Mouse (Mus musculus) lung, adult 18-20 months (tissue): ENCODE results near the gene Cfap44.

Source experiments
- DNase-seq, 2 experiments: peaks; one replicate each; pipeline ENCODE4 v3.0.0; 2022; ENCODE audit warnings: mixed read lengths in 2 of 2

Cfap44 gene

DNA sequence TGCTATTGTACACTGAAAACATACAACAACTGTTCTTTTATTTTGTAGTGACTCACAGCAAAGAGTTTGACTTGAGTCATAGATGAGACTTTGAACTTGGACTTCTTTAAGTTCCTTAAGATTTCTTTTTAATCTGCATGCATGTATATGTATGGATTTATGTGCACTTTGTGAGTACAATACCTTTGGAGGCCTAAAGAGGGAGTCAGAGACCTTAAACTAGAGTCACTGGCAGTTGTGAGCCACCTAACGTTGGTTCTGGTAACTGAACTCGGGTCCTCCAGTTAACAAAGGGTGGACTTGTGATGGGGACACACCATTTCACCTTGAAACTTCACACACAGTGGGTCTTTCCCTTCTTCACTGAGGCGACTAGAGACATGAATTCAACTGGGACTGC is 103.9 kb downstream of the Cfap44 start:
- DNase-seq, result no peak

DNA sequence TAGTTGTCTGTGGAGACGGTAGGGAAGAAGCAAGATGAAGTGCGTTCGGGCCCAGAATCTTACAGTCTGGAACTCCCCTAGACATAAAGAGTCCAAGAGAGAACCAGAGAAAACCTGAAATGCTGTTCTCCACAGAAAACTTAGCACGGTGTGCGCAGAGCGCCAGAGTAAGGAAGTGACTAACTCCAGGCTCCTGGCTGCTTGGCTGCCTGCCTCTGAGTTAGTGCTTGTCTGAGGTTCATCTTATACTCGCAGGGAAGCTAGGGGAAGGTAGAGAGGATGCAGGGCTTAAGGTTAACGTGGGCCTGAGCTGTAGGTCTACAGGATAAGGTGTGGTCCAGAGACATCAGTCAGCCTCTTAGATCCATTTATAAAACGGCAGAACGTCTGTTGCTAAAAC is 107.2 kb downstream of the Cfap44 start:
- no peak for DNase-seq

DNA sequence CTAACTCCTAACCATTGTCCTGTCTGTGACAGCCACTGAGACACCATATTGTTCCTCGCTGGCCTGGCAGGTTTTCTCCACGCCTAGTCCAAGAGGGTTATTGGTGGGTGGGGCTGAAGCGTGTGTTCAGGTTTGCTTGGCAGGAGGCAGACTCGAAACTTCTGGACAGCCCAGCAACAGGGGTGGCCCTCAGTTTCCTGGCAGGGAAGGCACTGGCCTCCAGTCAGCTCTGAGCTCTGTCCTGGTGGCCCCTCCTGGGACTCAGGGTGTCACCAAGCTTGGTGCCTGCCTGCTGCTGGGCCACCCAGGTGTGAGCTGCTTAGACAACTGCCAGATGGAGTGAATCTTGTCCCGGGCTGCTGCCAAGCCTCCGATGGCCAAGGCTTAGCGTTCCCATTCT is 107.7 kb downstream of the Cfap44 start:
- DNase-seq, result no peak

DNA sequence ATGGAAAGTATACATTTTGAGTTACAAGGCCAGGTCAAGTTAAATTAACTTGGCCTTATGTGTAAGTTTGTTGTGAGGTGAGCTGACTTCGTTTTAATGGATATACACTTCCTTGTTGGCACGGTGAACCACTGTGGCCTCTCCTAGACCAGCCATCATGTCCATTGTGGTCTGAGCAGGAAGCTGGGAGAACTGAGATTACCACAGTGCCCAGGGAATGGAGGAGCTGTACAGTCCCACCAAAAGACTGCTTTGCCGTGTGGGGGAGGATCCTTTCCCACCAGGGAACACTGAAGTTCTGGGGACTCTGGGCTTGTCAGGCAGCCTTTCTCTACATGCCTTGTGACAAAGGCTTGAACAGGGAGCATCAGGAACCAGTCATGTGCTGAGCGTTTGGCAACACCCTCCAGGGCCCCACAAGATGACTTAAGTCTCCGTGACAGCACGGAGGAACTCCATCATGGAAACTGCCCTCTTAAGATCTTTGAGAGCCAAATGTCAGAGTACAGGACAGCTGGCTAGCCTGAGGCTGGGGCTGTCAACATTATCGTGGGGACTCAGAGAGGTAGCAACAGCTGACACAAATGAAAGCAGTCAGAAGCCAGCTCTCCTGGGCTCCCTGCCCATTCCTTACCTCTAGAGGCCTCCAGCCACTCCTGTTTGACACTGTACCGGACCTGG is 108.4 kb downstream of the Cfap44 start:
- DNase-seq, result peak; percentile 45 to 69

DNA sequence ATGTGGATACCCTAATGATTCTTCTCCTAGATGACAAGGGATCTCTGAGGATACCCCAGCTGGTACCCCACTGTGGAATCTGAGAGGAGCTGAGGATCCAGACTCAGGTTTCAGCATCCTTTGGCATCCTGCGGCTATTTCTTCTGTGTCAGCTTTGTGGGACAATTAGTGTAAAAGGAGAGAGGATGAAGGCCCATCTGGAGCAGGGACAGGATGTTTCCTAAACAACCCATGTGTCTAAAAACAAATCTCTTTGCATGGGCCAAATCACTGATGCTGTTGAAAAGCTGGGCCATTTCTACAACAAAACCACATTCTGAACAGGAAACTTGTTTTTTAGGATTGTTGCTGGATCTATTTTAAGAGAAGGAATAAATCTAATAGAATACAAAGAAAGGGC is 110.6 kb downstream of the Cfap44 start:
- no peak for DNase-seq

DNA sequence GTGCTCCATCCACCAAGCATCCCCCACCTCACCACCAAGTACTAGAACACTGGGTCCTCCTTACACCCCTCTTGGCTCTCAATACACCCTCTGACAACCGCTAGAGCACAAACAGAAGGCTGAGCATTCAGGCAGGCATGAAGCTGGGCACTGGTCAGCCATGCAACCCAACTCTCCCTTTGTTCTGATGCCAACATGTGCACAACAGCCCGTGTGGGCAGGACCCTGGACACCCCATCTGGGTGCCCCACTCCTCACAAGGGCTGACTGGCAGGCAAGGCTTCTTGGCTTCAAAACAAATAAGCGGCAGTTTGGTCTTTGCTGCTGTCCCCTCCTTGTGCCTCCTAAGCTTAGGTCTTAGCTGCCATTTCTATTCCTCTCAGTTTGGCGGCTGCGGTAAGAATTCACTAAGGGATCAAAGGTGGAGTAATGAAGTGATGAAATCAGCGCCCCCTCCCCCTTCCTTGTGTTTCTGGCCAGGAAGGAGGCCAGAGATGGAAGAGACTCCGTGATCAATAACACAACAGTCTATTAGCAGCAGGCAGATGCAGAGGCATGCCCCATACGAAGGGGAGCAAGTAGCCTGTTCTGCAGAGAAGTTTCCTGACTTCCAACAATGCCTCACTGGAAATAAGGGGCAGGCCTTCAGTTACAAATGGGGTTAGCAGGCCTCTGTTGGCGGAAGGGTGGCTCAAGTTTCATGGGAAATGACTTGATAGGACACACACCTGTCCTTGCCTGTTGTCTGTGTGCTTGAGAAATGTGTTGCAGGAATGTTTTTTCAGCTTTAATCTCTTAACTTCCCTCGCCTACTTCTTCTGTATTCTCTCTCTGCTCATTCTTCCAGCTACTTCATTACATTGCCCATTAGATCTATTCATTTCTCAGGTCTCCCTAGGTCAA is 112.7 kb downstream of the Cfap44 start:
- no peak for DNase-seq

DNA sequence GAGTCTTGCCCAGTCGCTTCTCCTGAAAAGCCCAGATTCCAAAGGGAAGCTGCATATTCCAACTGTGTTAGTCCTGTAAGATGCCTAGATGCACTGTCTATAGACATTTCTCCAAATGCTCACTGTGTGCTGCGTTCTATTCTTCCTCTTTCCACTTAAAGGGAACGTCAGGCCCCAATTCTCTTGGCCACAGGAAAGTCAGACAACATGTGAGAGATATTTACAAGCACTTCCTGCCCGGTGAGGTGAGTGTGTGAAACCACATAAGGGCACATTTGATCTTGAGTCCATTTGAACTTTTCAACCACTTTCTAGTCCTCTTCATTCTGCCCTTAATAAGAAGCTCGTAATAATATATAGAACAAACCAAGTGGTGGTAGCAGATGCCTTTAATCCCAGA is 113.4 kb downstream of the Cfap44 start:
- DNase-seq, result no peak

DNA sequence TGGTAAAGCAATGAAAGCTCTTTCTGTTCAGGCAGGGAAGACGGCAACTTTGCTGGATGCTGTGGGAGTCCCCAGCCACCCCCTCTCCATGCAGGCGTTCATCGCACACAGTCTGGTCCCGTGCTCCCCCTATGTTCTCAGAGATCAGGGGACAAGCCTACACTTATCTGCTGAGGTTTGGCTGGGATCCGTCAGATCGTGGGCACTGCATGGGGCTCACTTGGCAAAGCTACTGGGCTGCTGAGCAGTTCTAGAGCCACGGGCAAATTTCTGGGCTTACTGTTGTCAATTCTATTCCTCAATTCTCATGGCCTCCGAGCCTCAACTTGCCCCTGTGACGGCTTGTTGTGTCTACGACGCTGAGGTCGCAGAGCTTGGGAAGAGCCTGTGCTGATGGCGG is 114.2 kb downstream of the Cfap44 start:
- DNase-seq, result no peak

DNA sequence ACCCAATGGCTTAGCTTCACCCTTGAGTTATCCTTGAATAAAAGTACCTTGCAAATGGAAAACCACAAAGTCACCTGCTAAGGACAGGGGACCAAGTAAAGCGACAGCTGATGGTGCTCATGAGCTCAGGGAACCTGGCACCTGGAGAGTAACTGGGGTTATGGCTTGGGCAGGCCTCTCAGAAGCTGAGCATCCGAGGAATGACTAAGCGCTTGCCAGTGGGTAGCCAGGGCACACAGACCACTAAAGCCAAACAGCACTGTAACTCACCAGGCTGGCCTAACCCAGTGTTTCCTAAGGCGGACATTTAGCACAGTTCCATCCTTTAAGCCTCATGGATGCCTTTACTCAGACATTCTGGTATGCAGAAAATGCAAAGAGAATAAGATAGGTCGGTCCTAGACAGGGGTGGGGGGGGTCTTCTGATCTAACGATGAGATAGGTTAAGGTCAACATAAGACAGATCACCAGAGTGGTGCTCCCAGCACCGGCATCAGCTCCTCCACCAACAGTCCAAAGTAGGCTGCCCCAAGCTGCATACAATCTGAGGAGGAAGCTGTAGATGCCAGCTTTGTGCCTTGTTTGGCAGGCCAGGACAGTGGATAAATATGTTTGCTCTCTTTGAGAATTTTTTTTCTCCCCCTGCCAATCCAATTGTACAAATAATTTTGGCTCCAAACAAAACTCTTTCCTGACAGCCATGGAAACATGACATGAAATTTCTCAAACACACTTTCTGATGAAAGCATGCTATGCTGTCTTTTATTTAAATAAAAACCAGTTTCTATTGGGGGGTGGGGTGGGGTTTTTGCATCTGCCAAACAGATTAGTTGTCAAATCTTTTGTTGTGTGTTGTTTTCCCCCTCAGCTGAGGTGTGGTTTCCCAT is 115.1 kb downstream of the Cfap44 start:
- DNase-seq, result no peak

DNA sequence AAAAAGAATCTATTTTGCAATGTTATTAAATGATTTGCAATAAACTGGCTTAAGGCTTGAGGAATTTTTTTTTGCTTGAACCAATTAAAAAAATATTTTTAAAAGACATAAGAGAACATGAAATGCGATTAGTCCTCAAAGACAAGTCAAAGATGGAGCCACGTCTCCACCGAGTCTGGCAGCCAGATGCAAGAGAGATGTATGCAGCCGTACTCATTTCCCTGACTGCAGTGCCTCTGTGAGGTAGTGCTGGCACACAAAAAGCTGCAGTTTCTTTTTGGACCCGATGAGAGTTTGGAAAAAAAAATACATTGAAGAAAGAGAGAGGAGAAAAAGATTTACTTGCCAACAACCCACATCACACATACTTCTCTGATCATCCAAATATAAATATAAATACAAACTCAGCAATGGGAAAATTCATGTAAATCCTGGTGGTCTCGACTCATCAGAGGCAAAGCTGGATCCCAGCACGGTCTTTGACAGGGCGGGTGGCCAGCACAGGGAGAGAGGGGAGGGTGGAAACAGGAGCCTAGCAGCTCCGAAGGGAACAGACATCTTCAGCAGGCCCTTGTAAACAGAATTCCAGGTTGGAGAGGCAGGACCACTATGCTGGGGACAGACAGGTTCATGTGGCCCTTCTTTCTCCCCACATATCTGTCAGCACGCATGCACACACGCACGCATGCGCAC is 116.1 kb downstream of the Cfap44 start:
- no peak for DNase-seq

DNA sequence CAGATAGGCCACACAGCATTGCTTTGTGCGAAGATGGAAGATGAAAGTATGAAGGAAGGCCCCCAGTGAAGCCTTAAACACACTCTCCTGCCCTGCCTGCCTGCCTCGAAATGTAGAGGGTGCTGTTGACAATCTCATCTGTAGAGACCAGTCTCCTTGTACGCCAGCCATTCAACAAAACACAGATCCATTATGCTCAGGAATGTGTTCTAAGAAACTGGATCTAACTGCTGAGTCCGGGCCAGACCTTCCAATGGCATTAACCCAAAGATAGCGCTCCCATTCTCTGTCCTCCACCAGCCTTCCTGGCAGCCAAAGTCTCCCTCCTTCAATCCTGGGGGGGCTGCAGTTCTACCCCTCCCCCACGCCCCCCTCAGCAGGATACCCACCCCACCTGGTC is 121.9 kb downstream of the Cfap44 start:
- no peak for DNase-seq

DNA sequence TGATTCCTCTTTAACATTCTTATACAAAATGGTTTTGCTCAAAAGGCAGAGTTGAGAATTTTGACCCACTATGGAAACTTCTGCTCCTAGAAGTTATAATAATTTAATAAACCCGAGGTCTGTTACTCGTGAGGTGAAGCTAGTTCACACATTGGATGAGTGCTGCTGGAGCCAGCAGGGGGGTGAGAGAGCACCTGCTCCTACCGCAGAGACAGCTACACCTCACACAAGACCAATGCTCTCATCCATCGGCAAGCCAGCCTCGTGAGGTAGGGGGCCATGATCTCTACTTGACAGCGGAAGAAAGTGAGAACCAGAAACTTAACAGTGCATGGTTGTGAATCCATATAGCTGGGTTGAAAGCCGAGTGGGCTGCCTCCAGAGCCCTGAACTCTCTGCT is 129.0 kb downstream of the Cfap44 start:
- DNase-seq, result no peak

DNA sequence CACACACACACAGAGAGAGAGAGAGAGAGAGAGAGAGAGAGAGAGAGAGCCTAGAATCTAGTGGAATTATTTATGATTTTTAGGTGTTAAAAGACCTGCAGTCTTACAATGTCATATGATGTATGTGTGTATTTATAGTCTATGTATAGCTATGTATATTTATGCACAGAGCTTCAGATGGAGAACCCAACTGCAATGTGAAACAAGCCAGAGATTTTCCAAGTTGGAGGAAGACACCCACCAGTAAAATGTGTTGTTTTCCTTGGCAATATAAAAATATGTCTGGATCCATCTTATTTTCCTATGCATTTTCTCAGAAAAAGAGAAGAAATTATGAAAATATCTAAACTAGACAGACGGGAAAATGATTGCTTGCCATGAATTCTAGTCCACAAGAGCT is 131.4 kb downstream of the Cfap44 start:
- no peak for DNase-seq

DNA sequence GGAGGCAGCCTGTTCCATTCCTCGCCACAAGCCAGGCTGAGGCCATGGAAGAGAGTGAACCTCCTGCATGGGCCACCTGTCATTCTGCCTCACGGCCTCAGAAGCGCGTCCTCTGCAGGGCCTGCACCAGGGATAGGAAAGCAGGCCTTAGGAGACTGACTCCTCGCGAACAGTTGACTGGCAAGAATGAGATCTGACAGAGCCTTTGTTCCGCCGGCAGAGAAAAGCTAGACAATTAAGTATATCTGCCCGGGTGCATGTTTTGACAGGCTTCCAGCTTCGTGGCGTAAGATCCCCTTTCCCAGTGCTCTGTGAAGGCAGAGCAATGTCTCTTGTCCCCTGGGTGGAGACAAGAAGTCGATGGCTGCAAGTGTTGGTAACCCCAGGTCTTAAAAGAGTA is 132.1 kb downstream of the Cfap44 start:
- no peak for DNase-seq

DNA sequence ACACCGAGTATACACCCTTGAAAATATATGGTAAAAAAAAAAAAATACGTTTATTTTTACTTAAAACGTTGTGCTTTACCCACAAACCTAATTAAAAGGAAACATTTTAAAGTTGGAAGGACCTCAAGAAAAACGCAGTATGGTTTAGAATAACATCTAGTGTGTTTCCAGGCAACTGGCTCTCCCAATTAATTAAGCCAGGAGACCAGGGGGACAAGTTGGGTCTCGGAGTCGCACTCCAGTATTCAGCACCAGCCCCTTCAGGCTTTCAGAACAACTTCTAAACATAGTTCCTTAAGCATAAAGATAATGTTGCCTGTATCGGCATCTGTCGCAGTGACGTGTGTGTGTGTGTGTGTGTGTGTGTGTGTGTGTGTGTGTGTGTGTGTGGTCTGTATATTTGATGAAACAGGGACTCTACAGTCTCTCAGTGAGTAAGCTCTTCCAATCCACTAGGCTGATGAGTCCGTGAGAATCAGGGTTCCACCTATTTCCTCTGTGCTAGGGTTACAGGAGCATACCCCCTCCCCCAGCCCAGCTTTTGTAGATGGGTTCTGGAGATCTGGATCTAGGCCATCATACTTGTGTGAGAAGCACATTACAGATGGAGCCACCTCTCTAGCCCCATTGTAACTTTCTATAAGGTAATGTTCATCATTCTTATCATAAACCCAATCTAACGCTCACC is 132.8 kb downstream of the Cfap44 start:
- no peak for DNase-seq

DNA sequence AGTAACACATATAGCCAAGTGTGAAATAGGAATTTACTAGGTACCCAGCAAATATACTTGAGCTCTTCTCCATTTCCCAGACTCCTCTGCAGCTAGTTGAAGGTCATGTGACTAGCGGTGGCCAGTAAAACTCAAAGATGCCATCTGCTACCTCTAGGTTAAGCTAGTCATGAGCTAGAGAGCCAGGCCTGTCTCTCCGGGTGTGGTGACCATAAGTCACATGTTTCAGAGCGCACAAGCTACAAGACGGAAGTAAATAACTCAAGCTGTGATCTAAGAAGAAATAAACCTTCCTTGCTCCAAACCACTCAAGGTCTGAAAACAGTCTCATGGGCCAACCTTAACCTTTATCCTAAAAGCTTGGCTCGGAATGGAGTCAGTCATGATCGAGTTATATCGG is 134.4 kb downstream of the Cfap44 start:
- DNase-seq, result no peak

DNA sequence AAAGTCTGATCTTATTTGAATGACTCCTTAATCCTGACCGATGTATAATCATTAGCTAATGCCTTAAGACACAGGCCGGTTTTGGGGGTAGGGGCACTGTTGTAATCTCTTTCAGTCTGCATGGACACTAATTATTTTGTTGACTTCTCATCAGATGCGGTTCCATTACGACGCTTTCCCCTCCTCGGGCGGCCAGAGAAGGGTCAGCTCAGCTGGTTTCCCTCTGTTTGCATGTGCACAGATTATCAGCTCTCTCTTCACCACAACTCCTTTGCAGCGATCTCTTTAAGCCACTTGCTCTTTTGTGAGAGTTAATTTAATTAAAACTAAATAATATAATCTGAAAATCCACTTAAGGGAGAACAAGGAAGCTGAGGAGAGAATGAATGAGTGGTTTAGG is 135.1 kb downstream of the Cfap44 start:
- DNase-seq, result no peak

DNA sequence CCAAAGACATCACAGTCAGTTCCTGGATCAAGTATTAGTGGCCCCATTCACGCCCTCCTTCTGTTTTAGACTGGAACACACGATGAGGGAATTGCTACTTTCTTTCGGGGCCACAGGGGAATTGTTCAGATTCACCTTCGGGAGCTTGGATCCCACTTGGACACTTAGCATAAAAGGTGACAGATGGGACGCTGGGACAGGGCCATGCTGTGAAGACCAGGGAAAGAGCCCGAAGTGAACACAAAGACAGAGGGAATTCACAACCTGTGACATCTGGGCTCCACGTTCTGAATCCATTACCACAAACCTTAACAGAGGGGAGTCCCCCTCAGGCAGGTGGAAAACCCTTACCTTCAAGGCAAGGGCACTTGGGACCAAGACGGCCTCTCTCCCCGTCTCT is 135.6 kb downstream of the Cfap44 start:
- DNase-seq, result no peak

DNA sequence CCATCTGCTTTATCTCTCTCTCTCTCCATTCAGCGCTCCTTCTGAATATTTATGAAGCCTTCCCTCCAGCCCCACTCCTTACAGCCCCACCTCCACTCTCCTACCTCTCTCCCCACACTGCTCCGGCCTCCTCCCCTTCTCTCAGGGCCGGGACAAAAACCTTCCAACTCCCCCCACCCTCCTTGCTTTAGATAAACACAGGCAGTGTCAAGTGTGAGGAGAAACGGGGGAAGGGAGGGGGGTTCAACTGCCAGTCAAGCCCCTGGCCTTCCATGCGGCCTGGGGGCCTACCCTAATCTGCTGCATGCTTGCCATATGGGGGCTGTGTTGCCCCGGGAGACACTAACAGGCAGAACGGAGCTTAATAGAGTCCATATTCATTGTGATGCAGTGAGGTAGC is 136.2 kb downstream of the Cfap44 start:
- DNase-seq, result no peak

DNA sequence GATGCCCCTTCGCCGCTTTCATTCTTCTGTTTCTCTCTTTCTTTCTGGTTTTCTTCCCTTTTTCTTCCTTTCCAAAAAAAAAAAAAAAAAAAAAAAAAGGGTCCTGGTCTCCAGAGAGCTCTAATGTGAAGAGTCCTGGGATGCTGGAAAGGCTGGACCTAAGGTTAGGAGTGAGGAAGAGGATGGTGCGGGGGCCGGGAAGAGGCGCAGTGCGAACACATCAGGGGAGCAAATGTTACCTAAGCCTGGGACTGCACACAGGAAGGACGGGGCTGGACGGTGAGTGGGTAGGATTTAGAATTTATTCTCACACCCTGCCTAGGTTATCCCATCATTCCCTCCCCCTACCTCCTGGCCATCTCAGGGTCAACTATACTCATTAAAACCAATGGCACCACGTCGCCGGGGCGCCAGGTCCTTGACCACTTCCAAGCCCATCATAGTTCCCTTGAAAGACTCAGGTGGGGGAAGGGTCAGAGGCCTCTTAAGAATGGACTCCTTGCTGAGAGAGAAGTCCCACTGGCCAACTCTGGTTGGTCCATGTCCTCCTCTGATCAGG is 136.7 kb downstream of the Cfap44 start:
- no peak for DNase-seq
